Mouse (Mus musculus): Measurements from ENCODE around the gene Grk2.

DNA sequence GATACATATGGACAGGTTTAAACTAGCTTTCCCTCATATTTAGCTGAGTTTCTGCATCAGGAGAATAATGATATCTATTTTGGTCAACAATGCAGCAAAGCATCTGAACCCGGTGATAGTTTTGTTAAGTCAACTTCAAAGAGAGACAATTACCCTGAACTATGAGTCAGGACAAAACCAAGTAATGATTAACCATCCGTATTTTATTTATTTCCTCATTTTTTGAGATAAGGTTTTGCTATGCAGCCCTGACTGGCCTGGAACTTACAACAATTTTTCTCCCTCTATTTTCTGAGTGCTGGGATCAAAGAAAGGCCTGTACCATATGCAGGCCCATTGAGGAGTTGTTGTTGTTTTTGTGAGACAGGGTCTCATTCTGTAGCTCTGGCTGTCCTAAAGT, 24.6 kb upstream of the Grk2 start:
- TF ChIP-seq GATA1 (IDR thresholded peaks at IDR 0.05; ENCODE audit: borderline replicate concordance, low read length) (no peak), FLI1 (IDR thresholded peaks at IDR 0.05; ENCODE audit: low read length) (no peak)

Data from megakaryocyte, embryonic 14.5 days (primary cell).